Comparison of ENCODE assay signal across 9 mouse cellular contexts in genomic region chr10:87926564-87926963, GRCm38 (mm10).
DNase-seq lines count a peak whose midpoint lies in the region; ATAC-seq and TF ChIP-seq lines count a peak whose summit lies in the region.
"Had no signal": no experiment of that assay in that cellular context is flagged by ENCODE, and none has a peak within 500 bp of the region (broad histone marks: within the 10 kb centered on the region; RNA-seq: fewer than 3 reads in every experiment).

No protein-coding gene starts in this region.

- no peaks in the 10 kb centered on the region for H3K9me3 ChIP-seq in heart, embryonic 16.5 days (replicated peaks; ENCODE audit: control insufficient read depth, low read length)
- no peaks in the 10 kb centered on the region for H3K9me3 ChIP-seq in stomach, embryonic 14.5 days (ENCODE audit: control insufficient read depth, low read depth, low read length)
- no peaks in the 10 kb centered on the region for H3K9me3 ChIP-seq in stomach, postnatal 0 days (ENCODE audit: control insufficient read depth, low read length)
- H3K9me3 ChIP-seq: neural tube, embryonic 13.5 days had no signal

- peak overlapping the region; percentile 71 for H3K27ac ChIP-seq in heart, embryonic 16.5 days (ENCODE audit: low read length)
- H3K27ac ChIP-seq in stomach, embryonic 14.5 days (ENCODE audit: low read length), result peak overlapping the region; percentile 28; the same call in 1 of the 2 replicates
- no peak overlapping the region for H3K27ac ChIP-seq in stomach, postnatal 0 days (replicated peaks)
- H3K27ac ChIP-seq: neural tube, embryonic 13.5 days had no signal

- TF ChIP-seq CTCF in stomach, postnatal 0 days (IDR thresholded peaks at IDR 0.05; ENCODE audit: low read depth), result no peak

- TF ChIP-seq EP300 in stomach, postnatal 0 days (optimal IDR thresholded peaks at IDR 0.05), result no peak

- no peak overlapping the region for H3K4me2 ChIP-seq in heart, embryonic 16.5 days (ENCODE audit: low read depth, low read length)
- H3K4me2 ChIP-seq in stomach, embryonic 14.5 days (replicated peaks; ENCODE audit: low read depth, low read length), result no peak overlapping the region
- H3K4me2 ChIP-seq in stomach, postnatal 0 days (replicated peaks; ENCODE audit: low read depth), result no peak overlapping the region
- H3K4me2 ChIP-seq: neural tube, embryonic 13.5 days had no signal

- no peaks in the 10 kb centered on the region for H3K27me3 ChIP-seq in heart, embryonic 16.5 days (ENCODE audit: control insufficient read depth, insufficient read depth, low read length)
- H3K27me3 ChIP-seq in stomach, embryonic 14.5 days (ENCODE audit: control insufficient read depth, insufficient read depth, low read length), result no peaks in the 10 kb centered on the region
- H3K27me3 ChIP-seq in stomach, postnatal 0 days (ENCODE audit: control insufficient read depth, insufficient read depth, low read length), result no peaks in the 10 kb centered on the region
- H3K27me3 ChIP-seq: neural tube, embryonic 13.5 days had no signal

- no peak for ATAC-seq in heart, embryonic 16.5 days (replicated peaks; ENCODE audit: extremely low read depth, insufficient read depth, low FRiP score)
- no peak for ATAC-seq in stomach, embryonic 14.5 days (ENCODE audit: insufficient number of reproducible peaks, insufficient read depth, low FRiP score, low read depth)
- no peak for ATAC-seq in stomach, postnatal 0 days (ENCODE audit: low FRiP score, low TSS enrichment)

- H3K4me1 ChIP-seq in heart, embryonic 16.5 days (ENCODE audit: control insufficient read depth, insufficient read depth, low read length), result peaks cover 14% of the 10 kb centered on the region
- H3K4me1 ChIP-seq in stomach, embryonic 14.5 days (ENCODE audit: control insufficient read depth, insufficient read depth, low read length), result peaks cover 6% of the 10 kb centered on the region; the same call in 1 of the 2 replicates
- H3K4me1 ChIP-seq in stomach, postnatal 0 days (replicated peaks; ENCODE audit: control insufficient read depth, insufficient read depth), result 0 out of 2 replicates have a peak, but pooled peaks cover 2% of the 10 kb centered on the region

- no peak overlapping the region for H3K9ac ChIP-seq in heart, embryonic 16.5 days (ENCODE audit: low read length)
- H3K9ac ChIP-seq in stomach, embryonic 14.5 days (replicated peaks; ENCODE audit: low read depth, low read length), result no peak overlapping the region
- H3K9ac ChIP-seq in stomach, postnatal 0 days (ENCODE audit: low read length), result no peak overlapping the region
- H3K9ac ChIP-seq: neural tube, embryonic 13.5 days had no signal

- no peak for DNase-seq in heart, adult 11 months
- no peak for DNase-seq in stomach, postnatal 0 days (ENCODE audit: low spot score)
- DNase-seq in kidney, adult 9 months, result peak; percentile 43
- DNase-seq in frontal cortex, postnatal 25 days (ENCODE audit: low spot score in 2 of 2), result no peak
- no peak for DNase-seq in adrenal gland, postnatal 4 days (ENCODE audit: low spot score in 2 of 2)
- DNase-seq: thymus, postnatal 14 days had no signal

- H3K4me3 ChIP-seq in heart, embryonic 16.5 days (ENCODE audit: low read length), result no peak overlapping the region
- H3K4me3 ChIP-seq in stomach, embryonic 14.5 days (ENCODE audit: low read depth, low read length), result no peak overlapping the region
- no peak overlapping the region for H3K4me3 ChIP-seq in stomach, postnatal 0 days (ENCODE audit: low read depth, low read length)
- H3K4me3 ChIP-seq: neural tube, embryonic 13.5 days had no signal

- WGBS in heart, embryonic 16.5 days, result 46% methylated on average over 8 of the region's 8 CpGs
- 41% methylated on average over 8 of the region's 8 CpGs for WGBS in stomach, embryonic 14.5 days
- WGBS in stomach, postnatal 0 days, result 46% methylated on average over 8 of the region's 8 CpGs

- H3K36me3 ChIP-seq in heart, embryonic 16.5 days (ENCODE audit: control insufficient read depth, insufficient read depth), result no peaks in the 10 kb centered on the region
- H3K36me3 ChIP-seq in stomach, embryonic 14.5 days (ENCODE audit: control insufficient read depth, insufficient read depth, low read length), result peaks cover under 1% of the 10 kb centered on the region; the same call in 1 of the 2 replicates
- H3K36me3 ChIP-seq in stomach, postnatal 0 days (ENCODE audit: control insufficient read depth, insufficient read depth, low read length), result no peaks in the 10 kb centered on the region
- H3K36me3 ChIP-seq: neural tube, embryonic 13.5 days had no signal
